Mouse (Mus musculus): ENCODE data around the gene Lbhd2.

Gene Lbhd2

DNA sequence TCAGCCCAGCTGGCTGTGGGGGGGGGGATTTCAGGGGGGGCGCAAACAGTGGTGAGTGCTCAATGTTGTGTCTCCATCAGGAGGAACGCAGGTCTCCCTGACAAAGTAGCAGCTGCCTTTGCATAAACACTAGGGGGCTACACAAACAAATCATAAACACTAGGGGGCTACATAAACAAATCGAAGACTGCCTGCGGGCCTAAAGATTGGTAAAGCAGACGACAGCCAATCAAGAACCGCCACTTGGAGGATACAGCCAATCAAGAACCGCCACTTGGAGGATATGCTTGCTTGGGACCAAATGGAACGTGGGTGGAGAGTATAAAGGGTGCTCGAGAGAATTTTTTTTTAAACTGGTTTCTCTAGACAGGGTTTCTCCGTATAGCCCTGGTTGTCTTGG is 1.7 kb upstream of the Lbhd2 start:
- DNase-seq (ENCODE audit: extremely low spot score, low spot score): no peak

DNA sequence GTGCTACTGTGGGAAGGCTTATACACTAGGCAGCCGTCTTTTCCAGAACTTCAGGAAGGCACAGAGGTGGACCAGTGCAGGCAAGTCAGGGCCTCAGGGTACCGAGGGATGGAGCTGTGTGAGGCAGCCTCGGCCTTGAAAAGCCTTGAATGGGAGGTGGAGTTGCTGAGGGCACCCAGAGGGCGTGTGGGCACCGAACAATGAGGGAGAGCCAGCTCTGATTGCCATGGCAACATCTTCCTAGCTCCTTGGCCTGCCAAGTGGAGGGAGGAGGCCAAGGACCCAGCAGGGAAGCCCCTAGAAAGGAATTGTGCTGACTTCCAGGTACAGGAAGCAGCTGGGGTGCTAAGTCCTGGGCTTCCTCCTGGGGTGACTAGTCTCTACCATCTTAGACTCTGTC is 3.0 kb downstream of the Lbhd2 start:
- DNase-seq (ENCODE audit: extremely low spot score, low spot score): no peak

DNA sequence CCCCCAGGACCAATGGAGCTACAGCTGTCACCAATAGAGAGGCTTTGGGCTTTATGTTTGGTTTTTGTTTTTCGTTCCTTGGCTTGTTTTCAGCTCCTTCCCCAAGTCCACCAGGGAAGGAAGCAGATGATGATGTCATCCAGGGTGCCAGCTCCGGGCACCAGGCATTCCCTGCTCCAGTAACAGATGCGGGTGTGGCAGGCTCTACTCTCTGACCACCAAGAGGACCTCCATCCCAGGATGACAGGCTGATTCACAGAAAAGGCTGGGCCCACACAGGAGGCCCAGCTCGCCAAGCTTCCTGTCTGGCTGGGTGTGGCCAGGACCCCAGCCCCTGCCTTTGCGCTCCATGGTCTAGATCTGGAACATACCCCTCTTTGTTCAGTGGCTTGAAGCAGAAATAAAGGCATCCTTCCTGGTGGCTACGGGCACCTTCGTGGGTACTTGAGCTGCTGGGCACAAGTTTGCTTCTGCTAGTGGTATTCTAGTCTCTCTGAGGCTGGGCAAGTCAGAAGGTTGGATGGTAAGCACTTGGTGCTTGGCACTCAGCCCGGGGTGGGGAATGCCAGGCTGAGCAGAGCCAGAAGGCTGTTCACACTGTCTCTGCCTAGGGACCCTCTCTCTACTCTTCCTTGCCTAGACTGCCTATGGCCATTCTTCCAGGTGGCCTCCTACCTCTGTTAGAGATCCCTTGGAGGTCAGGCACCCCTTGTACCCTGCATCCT is 5.2 kb downstream of the Lbhd2 start:
- no peak for DNase-seq (ENCODE audit: extremely low spot score, low spot score)

DNA sequence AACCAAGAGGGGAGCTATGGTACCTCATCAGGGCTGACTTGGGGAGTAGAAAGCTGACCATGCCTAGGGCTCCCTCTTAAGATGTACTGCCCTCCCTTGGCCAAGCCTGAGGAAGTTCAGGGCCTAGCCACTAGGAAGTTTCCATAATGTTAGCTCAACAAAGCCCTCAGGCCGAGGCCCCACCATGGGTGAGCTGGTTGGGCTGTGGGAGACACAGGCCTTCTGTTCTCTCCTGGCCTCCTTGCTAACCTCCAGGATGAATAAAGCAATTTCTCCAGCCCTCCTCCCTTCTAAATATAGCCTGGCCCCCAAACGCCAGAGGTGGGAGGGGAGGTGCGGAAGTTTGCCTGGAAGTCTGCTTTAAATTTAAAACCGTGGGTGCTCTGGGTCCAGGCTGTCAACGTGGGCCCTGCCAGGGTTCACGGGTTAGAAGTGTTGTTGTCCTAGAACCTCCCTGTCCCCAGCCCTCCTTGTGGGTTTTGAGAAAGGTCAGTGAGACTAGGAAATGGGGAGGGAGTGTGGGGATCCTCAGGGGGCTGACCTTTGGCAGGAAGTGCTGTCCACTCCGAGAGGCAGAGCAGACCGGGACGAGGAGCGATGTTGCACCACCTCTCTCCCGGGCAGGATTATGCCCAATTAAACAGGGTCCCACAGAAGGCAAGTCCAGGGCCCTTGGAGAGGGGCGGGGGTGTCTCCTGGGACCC is 6.1 kb downstream of the Lbhd2 start:
- peak; percentile 52 for DNase-seq (ENCODE audit: extremely low spot score, low spot score)

DNA sequence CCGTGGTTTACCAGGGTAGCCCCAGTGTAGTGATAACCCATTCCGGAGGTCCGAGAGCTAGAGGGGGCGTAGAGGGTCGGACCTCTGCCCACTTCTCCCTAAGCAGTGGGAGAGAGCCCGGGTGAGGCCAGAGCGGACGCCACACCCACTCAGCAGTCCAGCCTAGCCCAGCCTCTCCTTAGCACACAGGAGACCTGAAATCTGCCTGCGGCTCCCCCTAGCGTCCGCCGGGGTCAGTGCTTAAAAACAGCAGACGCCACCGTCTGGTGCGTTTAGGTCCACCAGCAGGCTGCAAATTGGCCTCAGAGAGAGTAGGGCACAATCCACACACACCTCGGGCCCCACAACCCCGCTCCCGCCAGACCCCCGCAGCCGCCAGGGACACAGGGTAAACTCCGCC is 6.7 kb downstream of the Lbhd2 start:
- peak; percentile 87 for DNase-seq (ENCODE audit: extremely low spot score, low spot score)

DNA sequence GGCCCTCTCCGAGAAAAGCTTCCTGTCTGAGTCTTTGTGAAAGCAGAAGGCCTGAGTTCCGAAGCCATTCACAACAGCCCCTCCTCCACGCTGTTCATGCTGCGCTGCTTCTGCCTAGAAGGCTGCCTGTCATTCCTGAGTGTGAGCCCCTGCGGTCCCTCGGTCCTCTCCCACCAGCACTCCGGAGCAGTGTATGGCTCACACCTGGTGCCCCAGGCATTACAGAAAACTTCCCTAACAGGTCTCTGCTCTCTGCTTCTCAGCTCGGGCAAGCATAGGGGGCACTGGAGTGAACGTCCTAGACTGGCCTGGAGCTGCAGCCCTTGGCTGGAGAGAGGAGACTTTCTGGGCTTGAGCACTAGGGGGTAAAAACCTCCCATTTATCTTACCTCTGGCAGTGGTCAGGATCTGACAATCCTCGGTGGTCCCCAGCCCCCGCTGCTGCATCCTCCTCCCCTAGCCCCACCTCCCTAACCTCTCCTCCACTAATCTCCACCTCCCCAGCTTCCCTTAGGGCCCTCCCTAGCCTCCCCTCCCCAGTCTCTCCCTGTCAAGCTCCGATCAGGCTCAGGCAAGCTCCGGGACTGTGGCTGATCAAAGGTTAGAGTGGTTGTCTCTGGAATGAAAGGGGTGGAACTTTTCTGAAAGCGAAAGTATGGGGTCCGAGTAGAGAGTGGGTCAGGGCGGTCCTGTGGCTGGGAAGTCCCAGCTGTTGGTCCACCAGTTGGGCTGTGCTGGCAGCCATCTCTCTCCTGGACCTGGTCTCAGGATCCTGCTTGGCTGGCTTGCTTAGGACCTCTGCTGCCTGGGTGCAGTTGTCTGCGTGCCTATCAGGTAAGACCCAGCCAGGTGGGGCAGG is 10.5 kb downstream of the Lbhd2 start, which contains the start of gene Exoc3l4:
Exoc3l4 (plus strand) TSS at position 97 of the 859 bp plus-strand sequence.
- DNase-seq (ENCODE audit: extremely low spot score, low spot score): no peak

DNA sequence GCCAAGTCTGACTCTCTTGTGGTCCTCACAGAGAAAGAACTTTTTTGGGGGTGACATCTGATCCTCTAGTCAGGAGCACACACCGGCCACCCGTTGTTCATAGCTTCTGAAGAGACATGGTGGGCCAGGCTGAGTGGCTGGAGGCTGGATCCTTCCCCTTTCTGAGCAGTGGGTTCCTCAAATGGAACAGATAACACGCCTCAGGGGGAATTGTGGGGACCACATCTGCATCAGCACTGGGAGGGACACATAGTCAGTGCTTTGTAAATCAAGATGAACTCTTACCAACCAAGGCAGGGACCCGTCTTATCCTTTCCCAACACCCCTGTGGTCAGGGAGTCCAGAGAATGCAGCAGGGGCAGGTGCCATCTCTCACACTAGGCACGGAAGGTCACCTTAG is 13.3 kb downstream of the Lbhd2 start:
- no peak for DNase-seq (ENCODE audit: extremely low spot score, low spot score)

DNA sequence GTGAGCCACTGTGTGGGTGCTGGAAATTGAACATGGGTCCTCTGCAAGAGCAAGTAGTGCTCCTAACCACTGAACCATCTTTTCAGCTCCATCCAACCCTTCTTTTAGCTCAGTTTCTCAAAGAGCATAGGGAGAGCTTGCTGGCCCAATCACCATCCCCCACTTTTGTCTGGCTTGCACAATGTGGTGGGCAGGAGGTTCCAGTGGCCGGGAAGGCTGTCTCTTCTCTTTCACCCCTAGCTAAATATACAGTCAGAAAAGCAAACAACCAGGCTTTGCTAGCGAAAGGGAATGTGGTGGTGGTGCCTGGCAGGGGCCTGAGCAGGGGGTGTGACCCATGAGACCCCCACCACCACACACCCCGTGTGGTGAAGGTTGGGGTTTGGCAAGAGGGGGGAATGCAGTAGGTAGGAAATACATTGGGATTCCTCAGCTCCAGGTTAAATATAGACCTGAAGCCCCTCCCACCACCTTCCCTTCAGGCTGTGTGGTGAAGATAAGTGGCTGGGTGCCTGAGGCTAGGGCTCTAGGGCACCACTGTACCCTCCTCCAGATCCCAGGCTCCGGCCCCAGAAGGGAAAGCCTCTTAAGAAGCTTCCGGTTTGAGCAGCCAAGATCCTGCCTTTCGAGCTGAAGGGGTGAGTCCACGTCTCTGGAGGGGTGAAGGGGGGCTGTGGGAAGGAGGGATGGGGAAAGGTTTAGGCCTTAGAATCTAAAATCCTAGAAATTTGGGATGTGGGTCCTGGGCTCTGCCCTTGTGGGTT is 14.5 kb downstream of the Lbhd2 start:
- no peak for DNase-seq (ENCODE audit: extremely low spot score, low spot score)

DNA sequence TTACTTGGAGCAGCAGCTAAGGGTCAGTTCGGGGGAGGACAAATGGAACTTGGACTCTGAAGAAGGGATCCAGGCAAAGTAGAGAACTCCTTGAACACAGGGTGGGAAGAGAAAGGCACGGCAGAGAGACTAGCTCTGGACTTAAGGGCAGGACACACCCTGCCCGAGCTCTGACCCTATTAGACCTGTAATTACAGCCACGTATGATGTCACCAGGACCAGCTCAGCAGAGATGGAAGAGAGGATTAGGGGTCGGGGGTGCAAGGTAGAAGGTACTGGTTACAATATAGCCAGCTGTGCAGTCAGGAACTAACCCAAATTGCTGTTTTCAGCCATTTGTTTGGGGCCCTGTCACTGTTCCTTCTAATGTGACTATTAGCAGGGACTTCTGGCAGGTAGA is 16.2 kb downstream of the Lbhd2 start:
- DNase-seq (ENCODE audit: extremely low spot score, low spot score): no peak

DNA sequence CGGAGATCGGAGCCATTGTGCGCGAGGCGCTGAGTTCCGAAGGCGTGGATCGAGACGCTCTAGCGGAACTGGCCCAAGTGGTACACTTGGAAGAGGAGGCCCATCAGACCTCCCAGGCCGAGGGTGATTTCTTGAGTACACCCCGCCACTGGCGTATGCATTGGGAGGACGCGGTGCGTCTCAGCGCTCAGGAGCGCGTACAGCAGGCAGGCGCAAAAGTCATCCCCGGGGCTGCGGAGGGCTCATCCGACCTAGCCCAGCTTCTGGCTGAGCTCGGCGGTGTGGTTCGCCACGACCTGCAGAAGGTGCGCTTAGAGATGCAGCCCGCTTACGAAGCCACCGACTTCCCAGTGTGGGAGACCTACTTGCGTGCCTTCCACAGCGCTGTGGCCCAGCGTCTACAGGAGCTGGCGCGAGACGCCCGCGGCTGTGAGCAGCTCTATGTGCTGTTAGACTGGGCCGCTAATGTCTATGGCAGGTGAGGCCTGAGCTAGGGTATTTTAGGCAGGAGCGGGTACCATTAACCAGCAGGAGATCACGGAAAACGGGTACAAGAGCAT is 17.0 kb downstream of the Lbhd2 start:
- peak; percentile 43 for DNase-seq (ENCODE audit: extremely low spot score, low spot score)

DNA sequence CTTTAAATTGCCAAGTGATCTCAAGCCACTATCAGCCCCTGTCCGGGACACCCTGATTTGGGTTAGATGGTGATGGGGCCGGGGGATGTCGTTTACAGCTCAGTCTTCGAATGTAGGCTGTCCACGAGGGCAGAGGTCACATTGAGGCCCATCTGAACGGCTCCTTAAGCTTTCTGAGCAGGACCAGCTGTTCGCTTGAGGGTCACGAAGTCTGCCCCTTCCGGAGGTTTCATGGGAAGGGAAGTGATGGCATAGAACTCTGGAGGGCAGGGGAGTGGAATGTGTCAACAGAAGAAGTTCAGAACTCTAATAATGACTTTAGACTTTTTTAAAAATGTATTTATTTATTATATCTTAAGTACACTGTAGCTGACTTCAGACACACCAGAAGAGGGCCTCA is 17.9 kb downstream of the Lbhd2 start:
- no peak for DNase-seq (ENCODE audit: extremely low spot score, low spot score)

DNA sequence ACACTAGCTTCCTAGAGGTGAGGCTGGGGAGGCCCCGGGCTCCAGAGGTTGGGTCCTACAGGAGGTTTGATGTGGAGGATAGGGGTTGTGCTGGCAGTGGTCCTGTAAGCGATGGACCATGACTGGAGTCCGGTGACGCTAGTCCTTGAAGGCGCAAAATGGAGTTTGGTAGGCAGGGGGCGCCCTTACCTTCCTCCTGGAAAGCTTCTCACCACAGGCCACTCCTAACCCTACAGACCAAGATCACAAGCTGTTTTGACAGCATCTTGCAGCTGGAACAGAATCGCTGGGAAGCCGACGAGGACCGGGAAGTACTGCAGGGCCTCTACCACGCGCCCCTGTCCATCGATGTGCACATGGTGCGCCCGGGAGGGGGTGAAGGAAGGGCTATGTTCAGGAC is 18.6 kb downstream of the Lbhd2 start:
- DNase-seq (ENCODE audit: extremely low spot score, low spot score): peak; percentile 80

DNA sequence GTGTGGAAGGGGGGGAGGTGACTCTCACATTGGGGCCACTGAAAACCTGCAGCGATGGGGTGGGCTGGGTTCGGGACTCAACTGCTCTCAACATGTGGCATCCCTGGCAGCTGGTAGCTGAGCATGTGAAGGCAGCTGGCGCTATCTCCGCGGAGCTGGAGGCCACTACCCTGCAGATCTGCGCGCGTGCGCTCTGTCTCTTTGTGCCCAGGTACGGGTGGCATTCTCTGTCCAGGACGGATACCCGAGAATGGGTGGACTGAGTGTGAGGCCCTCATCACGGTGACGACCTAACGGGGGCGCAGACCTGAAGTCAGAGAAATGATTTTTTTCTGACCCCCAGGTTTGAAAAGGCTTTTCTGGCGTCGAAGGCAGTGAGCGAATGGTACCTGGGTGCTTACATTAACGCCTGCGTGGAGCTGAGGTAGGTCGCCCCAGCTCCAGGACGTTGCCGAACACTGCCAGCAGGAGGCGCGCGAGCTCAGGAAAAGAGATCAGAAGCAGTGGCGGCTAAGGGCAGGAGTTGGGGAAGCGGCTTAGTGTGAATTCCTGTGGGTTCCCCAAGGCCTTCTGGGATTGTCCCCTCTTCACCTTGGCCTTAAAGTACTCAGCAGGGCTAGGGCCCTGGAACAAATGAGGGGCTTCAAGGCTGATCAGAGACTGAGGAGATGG is 19.3 kb downstream of the Lbhd2 start:
- peak; percentile 92 for DNase-seq (ENCODE audit: extremely low spot score, low spot score)

DNA sequence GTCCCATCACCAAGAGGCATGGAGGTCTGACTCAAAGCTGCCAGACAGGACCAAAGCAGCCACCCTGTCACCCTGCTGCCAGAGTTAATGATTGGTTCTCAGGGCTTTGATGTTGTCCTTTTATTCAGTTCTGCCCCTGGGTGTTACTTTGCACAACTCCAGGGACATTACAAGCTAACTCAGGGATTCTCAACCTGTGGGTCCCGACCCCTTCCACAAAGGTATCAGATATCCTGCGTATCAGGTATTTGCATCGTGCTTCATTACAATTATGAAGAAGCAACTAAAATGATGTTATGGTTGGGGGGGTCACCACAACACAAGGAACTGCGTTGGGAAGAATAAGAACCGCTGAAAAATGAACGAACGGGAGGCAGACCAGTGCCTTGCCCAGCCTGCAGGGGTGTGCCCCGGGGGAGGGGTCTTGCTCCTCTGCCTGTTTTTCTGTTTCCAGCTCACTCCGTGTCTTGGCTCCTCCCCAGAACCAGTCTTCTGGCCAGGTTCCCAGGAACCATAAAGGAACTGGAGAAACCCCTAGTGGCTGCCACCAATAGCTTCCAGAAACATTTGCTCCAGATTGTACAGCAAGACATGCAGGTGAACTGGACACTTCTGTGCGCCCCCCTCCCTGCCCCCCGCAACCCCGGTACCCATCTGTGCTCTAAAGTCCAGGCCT is 21.0 kb downstream of the Lbhd2 start:
- no peak for DNase-seq (ENCODE audit: extremely low spot score, low spot score)

DNA sequence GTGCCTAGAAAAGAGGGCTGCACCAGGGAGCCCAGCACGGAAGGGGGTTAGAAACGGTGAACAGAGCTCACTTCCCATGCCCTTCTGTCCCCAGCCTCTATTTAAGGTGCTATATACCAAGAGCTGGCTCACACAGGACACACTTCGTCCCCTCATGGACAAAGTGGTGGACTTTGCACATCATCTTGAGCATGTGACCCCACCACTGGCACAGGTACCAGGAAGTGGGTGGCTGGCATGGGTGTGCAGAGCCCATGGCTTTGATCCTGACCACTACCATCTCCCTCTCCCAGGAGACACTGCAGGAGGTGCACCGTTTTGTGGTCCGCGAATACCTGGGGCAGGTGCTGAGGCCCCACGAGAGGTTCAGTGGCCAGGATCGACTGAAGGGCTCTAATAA is 21.8 kb downstream of the Lbhd2 start:
- no peak for DNase-seq (ENCODE audit: extremely low spot score, low spot score)

DNA sequence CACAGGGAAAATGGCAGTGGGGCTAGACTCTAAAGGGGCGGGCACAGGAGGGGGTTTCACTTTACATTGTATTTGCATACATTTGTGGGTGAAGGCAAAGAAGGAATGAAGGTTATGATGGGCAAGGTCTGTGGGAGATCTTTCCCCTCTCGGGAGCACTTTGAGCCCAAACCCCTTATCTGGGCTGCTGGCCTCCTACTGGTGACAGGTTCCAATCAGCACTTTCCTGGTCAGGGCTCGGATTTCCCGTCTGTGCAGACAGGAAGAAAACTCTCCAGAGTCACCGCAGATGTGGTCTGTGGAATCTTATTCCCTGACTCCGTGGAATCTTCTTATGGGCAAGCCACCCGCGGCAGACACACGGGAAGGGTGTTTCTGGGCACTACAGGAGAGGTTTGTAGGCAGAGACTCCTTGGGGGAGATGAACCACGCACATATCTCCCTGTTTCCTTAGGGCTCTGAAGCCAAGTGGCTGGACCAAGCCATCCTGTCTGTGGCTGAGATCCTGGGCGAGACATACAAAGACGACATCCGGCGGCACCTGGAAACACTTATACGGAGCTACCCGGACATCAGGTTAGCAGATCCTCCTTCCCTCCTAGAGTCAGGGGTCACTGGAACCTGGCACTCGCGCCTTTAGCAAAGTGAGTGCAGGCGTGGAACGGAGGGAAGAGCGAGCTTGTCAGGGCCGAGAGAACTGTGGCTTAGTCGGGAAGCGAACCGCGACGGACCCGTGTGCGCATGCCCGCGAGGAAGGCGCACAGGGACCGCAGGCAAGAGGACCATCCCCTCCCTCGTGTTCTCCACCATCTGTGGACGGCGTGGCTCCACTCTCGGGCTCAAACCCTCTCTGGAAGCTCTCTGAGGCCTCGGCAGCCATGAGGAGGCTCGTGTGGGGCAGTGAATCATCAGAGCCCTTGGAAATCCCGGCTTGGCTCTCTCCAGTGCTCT is 22.6 kb downstream of the Lbhd2 start:
- peak; percentile 73 for DNase-seq (ENCODE audit: extremely low spot score, low spot score)

DNA sequence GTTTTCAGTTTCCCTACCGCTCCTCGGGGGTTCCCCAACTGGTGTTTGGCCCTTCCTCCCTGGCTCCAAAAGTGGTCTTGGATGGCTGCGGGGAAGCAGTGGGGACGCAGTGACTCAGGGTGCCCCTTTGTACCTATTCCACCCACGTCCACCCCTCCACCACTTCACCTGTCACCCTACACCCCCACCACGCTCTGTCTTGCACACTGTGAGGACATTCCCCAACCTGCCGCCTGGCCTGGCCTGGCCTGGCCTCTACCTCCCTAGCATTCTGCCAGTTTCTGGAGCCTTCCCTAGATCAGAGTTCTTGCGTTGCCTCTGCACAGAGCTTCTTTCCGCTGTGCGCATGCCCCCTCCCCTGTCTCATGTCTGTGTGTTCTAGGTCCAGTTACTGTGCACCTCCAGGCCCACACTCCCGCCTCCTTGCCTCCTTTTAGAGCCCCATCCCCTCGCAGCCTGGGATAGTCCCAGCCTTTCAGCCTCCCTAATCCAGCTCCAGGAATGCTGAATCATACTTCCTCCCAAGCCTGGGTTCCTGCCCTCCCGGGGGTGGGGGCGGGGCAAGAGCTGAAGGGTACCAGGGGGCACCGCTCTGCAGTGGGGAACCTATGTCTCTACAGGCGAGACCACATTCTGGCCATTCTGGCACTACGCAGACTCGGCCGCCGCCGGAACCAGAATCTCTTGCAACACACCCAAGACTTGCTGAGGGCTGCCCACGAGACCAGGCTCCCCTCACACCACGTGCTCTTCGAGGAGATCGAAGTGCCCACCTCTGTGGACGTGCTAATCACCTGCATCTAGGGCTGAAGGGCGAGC is 23.6 kb downstream of the Lbhd2 start:
- DNase-seq (ENCODE audit: extremely low spot score, low spot score): no peak

Measured in neural tube, embryonic 10.5 days (tissue).